17 mouse cellular contexts compared by ENCODE assay signal in genomic region chr3:55079619-55080018, GRCm38 (mm10). TPM values are rescaled to one million over a fixed set of nuclear protein-coding genes. Genes with fewer than 3 reads are reported as not detected.
A peak's percentile ranks its signal among the peaks of the same experiment; 100 is the strongest.
DNase-seq lines count a peak whose midpoint lies in the region; ATAC-seq and TF ChIP-seq lines count a peak whose summit lies in the region.
"Had no signal": no experiment of that assay in that cellular context is flagged by ENCODE, and none has a peak within 500 bp of the region (broad histone marks: within the 10 kb centered on the region; RNA-seq: fewer than 3 reads in every experiment).

No protein-coding gene starts in this region.

- no peak for TF ChIP-seq POLR2A in limb, embryonic 14.5 days (IDR thresholded peaks at IDR 0.05; ENCODE audit: borderline replicate concordance, extremely low read depth, insufficient read depth, insufficient read length)

- no peak overlapping the region for H3K4me3 ChIP-seq in kidney, postnatal 0 days (replicated peaks; ENCODE audit: low read depth, low read length)
- no peak overlapping the region for H3K4me3 ChIP-seq in limb, embryonic 13.5 days
- no peak overlapping the region for H3K4me3 ChIP-seq in limb, embryonic 14.5 days (replicated peaks; ENCODE audit: low read length)
- H3K4me3 ChIP-seq: embryonic facial prominence, embryonic 13.5 days; heart, embryonic 13.5 days; hindbrain, embryonic 15.5 days had no signal

- no peak overlapping the region for H3K9ac ChIP-seq in kidney, postnatal 0 days (ENCODE audit: low read depth, low read length)
- no peak overlapping the region for H3K9ac ChIP-seq in limb, embryonic 13.5 days
- no peak overlapping the region for H3K9ac ChIP-seq in limb, embryonic 14.5 days (ENCODE audit: low read depth, low read length, severe bottlenecking)
- H3K9ac ChIP-seq: embryonic facial prominence, embryonic 13.5 days; forebrain, postnatal 0 days; heart, embryonic 13.5 days; hindbrain, embryonic 15.5 days had no signal

- no peaks in the 10 kb centered on the region for H3K4me1 ChIP-seq in kidney, postnatal 0 days (replicated peaks; ENCODE audit: insufficient read depth, low read length)
- peaks cover 14% of the 10 kb centered on the region for H3K4me1 ChIP-seq in limb, embryonic 13.5 days
- H3K4me1 ChIP-seq in limb, embryonic 14.5 days (ENCODE audit: control insufficient read depth, insufficient read depth, low read length): no peaks in the 10 kb centered on the region
- H3K4me1 ChIP-seq: embryonic facial prominence, embryonic 13.5 days had no signal

- H3K27ac ChIP-seq in kidney, postnatal 0 days: no peak overlapping the region
- H3K27ac ChIP-seq in limb, embryonic 13.5 days: no peak overlapping the region
- no peak overlapping the region for H3K27ac ChIP-seq in limb, embryonic 14.5 days (replicated peaks; ENCODE audit: low read depth, low read length)
- H3K27ac ChIP-seq: embryonic facial prominence, embryonic 13.5 days; heart, embryonic 13.5 days; hindbrain, embryonic 15.5 days had no signal

- no peaks in the 10 kb centered on the region for H3K9me3 ChIP-seq in kidney, postnatal 0 days (replicated peaks; ENCODE audit: low read length)
- H3K9me3 ChIP-seq in limb, embryonic 13.5 days: no peaks in the 10 kb centered on the region
- no peaks in the 10 kb centered on the region for H3K9me3 ChIP-seq in limb, embryonic 14.5 days (ENCODE audit: control insufficient read depth, low read length)
- H3K9me3 ChIP-seq: embryonic facial prominence, embryonic 13.5 days; G1E; heart, embryonic 13.5 days; hindbrain, embryonic 15.5 days had no signal

- no peak overlapping the region for H3K4me2 ChIP-seq in kidney, postnatal 0 days (ENCODE audit: low read length)
- H3K4me2 ChIP-seq in limb, embryonic 13.5 days (replicated peaks): no peak overlapping the region
- H3K4me2 ChIP-seq in limb, embryonic 14.5 days (replicated peaks; ENCODE audit: low read depth, low read length, severe bottlenecking): no peak overlapping the region
- H3K4me2 ChIP-seq: embryonic facial prominence, embryonic 13.5 days; heart, embryonic 13.5 days; hindbrain, embryonic 15.5 days had no signal

- peak; percentile 63 for DNase-seq in heart, adult 11 months
- DNase-seq in heart, adult 18-20 months: no peak
- DNase-seq in kidney, postnatal 0 days (ENCODE audit: low spot score): no peak
- no peak for DNase-seq in kidney, postnatal 25 days
- DNase-seq in limb, embryonic 14.5 days (ENCODE audit: low spot score): no peak
- DNase-seq in adrenal gland, adult 8-10 months: no peak

- 0 out of 2 replicates have a peak, but pooled peaks have one; percentile 36 for ATAC-seq in kidney, postnatal 0 days (replicated peaks; ENCODE audit: low FRiP score, low read depth)
- ATAC-seq in limb, embryonic 13.5 days (ENCODE audit: low FRiP score, low read depth): peak; percentile 82
- peak; percentile 75 for ATAC-seq in limb, embryonic 14.5 days (ENCODE audit: low FRiP score, low read depth)

- 75% methylated on average over 8 of the region's 8 CpGs for WGBS in kidney, postnatal 0 days
- 71% methylated on average over 8 of the region's 8 CpGs for WGBS in limb, embryonic 13.5 days
- WGBS in limb, embryonic 14.5 days: 75% methylated on average over 8 of the region's 8 CpGs

- no peaks in the 10 kb centered on the region for H3K36me3 ChIP-seq in kidney, postnatal 0 days (ENCODE audit: insufficient read depth, low read length)
- H3K36me3 ChIP-seq in limb, embryonic 13.5 days: no peaks in the 10 kb centered on the region
- no peaks in the 10 kb centered on the region for H3K36me3 ChIP-seq in limb, embryonic 14.5 days (ENCODE audit: control insufficient read depth, insufficient read depth, low read length)
- H3K36me3 ChIP-seq: embryonic facial prominence, embryonic 13.5 days; G1E; heart, embryonic 13.5 days; hindbrain, embryonic 15.5 days had no signal

- no peaks in the 10 kb centered on the region for H3K27me3 ChIP-seq in kidney, postnatal 0 days (ENCODE audit: insufficient read depth, low read length)
- no peaks in the 10 kb centered on the region for H3K27me3 ChIP-seq in limb, embryonic 13.5 days
- H3K27me3 ChIP-seq in limb, embryonic 14.5 days (ENCODE audit: control insufficient read depth, insufficient read depth, low read length): no peaks in the 10 kb centered on the region
- H3K27me3 ChIP-seq: embryonic facial prominence, embryonic 13.5 days; heart, embryonic 13.5 days; hindbrain, embryonic 15.5 days had no signal

- no peak for TF ChIP-seq CTCF in kidney, postnatal 0 days (IDR thresholded peaks at IDR 0.05; ENCODE audit: low read depth)

RNA-seq across cellular contexts. Expression of gene Ccna1, which starts 24.3 kb away (rescaled TPM):
- total RNA-seq in heart, adult 18-20 months (2021): not detected
- 1.4 and 1.6 TPM in 2 replicates for polyA plus RNA-seq in kidney, postnatal 0 days (2015; fragmentation: Nextera tagmentation; extraction: Ambion mirVana)
- polyA plus RNA-seq in limb, embryonic 13.5 days (2015; fragmentation: Nextera tagmentation; extraction: Ambion mirVana): 1.6 and 2.3 TPM in 2 replicates
- polyA plus RNA-seq in limb, embryonic 14.5 days (2012; rRNA removed): 2.4 and 2.6 TPM in 2 replicates
- polyA plus RNA-seq in limb, embryonic 14.5 days (2014; fragmentation: Nextera tagmentation; extraction: Ambion mirVana): 1.7 and 2.5 TPM in 2 replicates
- total RNA-seq in adrenal gland, adult 8-10 months (2022): not detected
- total RNA-seq: G1E; gastrocnemius, adult 18-20 months; gastrocnemius, postnatal 14 days; heart, postnatal 36 days had no signal
- polyA plus RNA-seq: CD4-positive, CD25-positive, alpha-beta regulatory T cell, adult 4 months; G1E had no signal

RNA-seq across cellular contexts. Expression of gene Spg20, which starts 32.3 kb away (rescaled TPM):
- total RNA-seq in heart, adult 18-20 months (2021): 10 to 100 TPM; 35.6 to 41.0 TPM
- 29.5 and 33.3 TPM in 2 replicates for polyA plus RNA-seq in kidney, postnatal 0 days (2015; fragmentation: Nextera tagmentation; extraction: Ambion mirVana)
- polyA plus RNA-seq in limb, embryonic 13.5 days (2015; fragmentation: Nextera tagmentation; extraction: Ambion mirVana): 87.7 and 92.6 TPM in 2 replicates
- 52.3 and 53.2 TPM in 2 replicates for polyA plus RNA-seq in limb, embryonic 14.5 days (2012; rRNA removed)
- polyA plus RNA-seq in limb, embryonic 14.5 days (2014; fragmentation: Nextera tagmentation; extraction: Ambion mirVana): 80.0 and 81.1 TPM in 2 replicates
- 10 to 100 TPM; 52.4 to 63.4 (median 57.1) TPM for total RNA-seq in adrenal gland, adult 8-10 months (2022)

RNA-seq across cellular contexts. Expression of gene Ccdc169, which starts 57.5 kb away (rescaled TPM):
- under 1 TPM in 1 of 2 experiments, not detected in 1; 0.13 TPM for total RNA-seq in heart, adult 18-20 months (2021)
- polyA plus RNA-seq in kidney, postnatal 0 days (2015; fragmentation: Nextera tagmentation; extraction: Ambion mirVana): 0.20 and 0.28 TPM in 2 replicates
- 0.10 TPM in 1 of 2 replicates, not detected in the other for polyA plus RNA-seq in limb, embryonic 13.5 days (2015; fragmentation: Nextera tagmentation; extraction: Ambion mirVana)
- polyA plus RNA-seq in limb, embryonic 14.5 days (2012; rRNA removed): 0.10 and 0.11 TPM in 2 replicates
- polyA plus RNA-seq in limb, embryonic 14.5 days (2014; fragmentation: Nextera tagmentation; extraction: Ambion mirVana): 0.07 and 0.25 TPM in 2 replicates
- not detected for total RNA-seq in adrenal gland, adult 8-10 months (2022)
- total RNA-seq: forebrain, postnatal 0 days; gastrocnemius, adult 18-20 months; gastrocnemius, postnatal 14 days; heart, postnatal 36 days had no signal
- polyA plus RNA-seq: CD4-positive, CD25-positive, alpha-beta regulatory T cell, adult 4 months; G1E; heart, postnatal 0 days had no signal
